Mouse (Mus musculus): Measurements from ENCODE around the gene Pdk2. TPM values are rescaled to one million over a fixed set of nuclear protein-coding genes. Genes with fewer than 3 reads are reported as not detected.

Pdk2 gene
- polyA plus RNA-seq, 1 experiment from 2014 or later, result 26.2 TPM

- no peak overlapping the region for H3K4me3 ChIP-seq
- no peak overlapping the region for H3K9ac ChIP-seq
- H3K36me3 ChIP-seq, result no peaks in the 10 kb centered on the region
- no peaks in the 10 kb centered on the region for H3K9me3 ChIP-seq
- peaks cover 49% of the 10 kb centered on the region for H3K4me1 ChIP-seq (replicated peaks)
- no peak overlapping the region for H3K27ac ChIP-seq (replicated peaks)
- WGBS, result 61% methylated on average over 6 of the region's 6 CpGs
- no peak for ATAC-seq (ENCODE audit: low read depth)
- no peaks in the 10 kb centered on the region for H3K27me3 ChIP-seq
- no peak overlapping the region for H3K4me2 ChIP-seq
These were observed 53.8 kb downstream of the Pdk2 start for GRCm38 (mm10) chr11:94987341-94987740.

DNA sequence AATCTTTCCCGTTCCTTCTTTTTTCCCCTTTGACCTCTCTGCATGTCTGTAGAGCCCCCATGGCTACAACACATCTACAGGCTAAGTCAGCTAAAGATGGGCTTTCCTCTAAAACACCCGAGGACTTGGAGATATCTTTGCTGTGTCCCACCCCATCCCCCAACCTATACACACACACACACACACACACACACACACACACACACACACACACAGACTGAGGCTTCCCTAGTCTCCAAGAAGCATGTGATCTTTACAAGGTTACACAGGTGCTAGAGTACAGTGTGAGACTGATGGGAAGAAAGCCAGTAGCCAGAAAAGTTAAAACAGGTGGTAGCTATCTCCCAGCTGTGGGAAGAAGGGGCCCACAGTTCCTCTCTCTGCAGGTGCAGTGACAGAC is 54.7 kb downstream of the Pdk2 start:
- no peak overlapping the region for H3K4me2 ChIP-seq
- H3K36me3 ChIP-seq, result no peaks in the 10 kb centered on the region
- H3K27me3 ChIP-seq, result no peaks in the 10 kb centered on the region
- no peak overlapping the region for H3K4me3 ChIP-seq
- H3K9ac ChIP-seq, result no peak overlapping the region
- H3K4me1 ChIP-seq (replicated peaks), result peaks cover 45% of the 10 kb centered on the region
- WGBS, result 65% methylated on average over 2 of the region's 2 CpGs
- ATAC-seq (ENCODE audit: low read depth), result no peak
- no peak overlapping the region for H3K27ac ChIP-seq (replicated peaks)
- no peaks in the 10 kb centered on the region for H3K9me3 ChIP-seq

DNA sequence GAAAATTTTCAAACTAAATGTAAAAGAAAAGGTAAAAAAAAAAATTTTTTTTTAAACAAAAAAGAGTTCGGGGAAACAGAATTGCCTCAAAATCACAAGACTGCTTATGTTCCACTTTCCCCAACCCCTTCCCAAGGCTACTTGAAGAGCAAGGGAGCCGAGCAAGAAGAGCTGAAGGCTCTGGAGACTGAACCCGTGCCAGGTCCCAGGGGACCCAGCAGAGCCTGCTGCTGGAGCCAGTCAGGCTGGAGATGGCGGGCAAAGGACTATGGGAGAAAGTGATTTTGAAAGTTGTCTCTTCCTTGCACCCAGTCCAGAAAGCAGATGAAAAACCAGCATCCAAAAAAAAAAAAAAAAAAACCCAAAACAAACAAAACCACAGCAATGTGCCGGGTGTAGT is 55.3 kb downstream of the Pdk2 start:
- Histone ChIP-seq H3K36me3 (no peaks in the 10 kb centered on the region), H3K4me2 (no peak overlapping the region), H3K9ac (no peak overlapping the region), H3K27ac (replicated peaks) (no peak overlapping the region), H3K27me3 (no peaks in the 10 kb centered on the region), H3K4me3 (no peak overlapping the region), H3K4me1 (replicated peaks) (peaks cover 45% of the 10 kb centered on the region), H3K9me3 (no peaks in the 10 kb centered on the region)
- no peak for ATAC-seq (ENCODE audit: low read depth)
- WGBS, result 70% methylated on average over 5 of the region's 5 CpGs

GRCm38 (mm10) chr11:94985140-94985539 is 56.0 kb downstream of the Pdk2 start:
- H3K4me1 ChIP-seq (replicated peaks), result peaks cover 39% of the 10 kb centered on the region
- no peak overlapping the region for H3K27ac ChIP-seq (replicated peaks)
- no peaks in the 10 kb centered on the region for H3K27me3 ChIP-seq
- no peak overlapping the region for H3K4me2 ChIP-seq
- no peak for ATAC-seq (ENCODE audit: low read depth)
- no peaks in the 10 kb centered on the region for H3K36me3 ChIP-seq
- 58% methylated on average over 1 of the region's 1 CpGs for WGBS
- H3K9me3 ChIP-seq, result no peaks in the 10 kb centered on the region
- H3K9ac ChIP-seq, result no peak overlapping the region
- no peak overlapping the region for H3K4me3 ChIP-seq

GRCm38 (mm10) chr11:94979462-94980179 is 61.5 kb downstream of the Pdk2 start:
- Histone ChIP-seq H3K4me3 (peak overlapping the region; percentile 20), H3K9ac (peak overlapping the region; percentile 43; the same call in 1 of the 2 replicates), H3K36me3 (no peaks in the 10 kb centered on the region), H3K9me3 (no peaks in the 10 kb centered on the region), H3K4me2 (peak overlapping the region; percentile 48), H3K4me1 (replicated peaks) (peaks cover 22% of the 10 kb centered on the region), H3K27me3 (no peaks in the 10 kb centered on the region), H3K27ac (replicated peaks) (peak overlapping the region; percentile 93)
- peak; percentile 33; the same call in 1 of the 2 replicates for ATAC-seq (ENCODE audit: low read depth)
- WGBS, result 79% methylated on average over 11 of the region's 11 CpGs

DNA sequence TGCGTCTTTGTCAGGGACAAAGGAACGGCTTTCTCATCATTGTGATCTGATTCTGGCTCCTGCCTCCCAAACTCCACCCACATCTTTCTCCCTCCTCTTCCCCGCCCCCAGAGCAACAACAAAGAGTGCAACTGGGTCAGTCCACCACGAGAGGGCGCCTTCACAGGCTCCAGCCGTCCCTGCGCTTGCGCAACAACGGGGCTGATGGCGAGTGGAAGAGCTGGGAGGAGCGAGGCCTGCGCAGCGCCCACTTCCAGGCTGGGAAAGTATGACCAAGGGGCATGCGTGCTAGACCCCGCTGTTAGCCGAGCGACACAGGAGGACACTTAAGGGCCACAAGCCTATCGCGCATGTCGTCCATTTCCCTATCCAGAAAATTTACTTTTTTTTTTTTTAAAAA is 62.2 kb downstream of the Pdk2 start:
- Histone ChIP-seq H3K4me3 (peak overlapping the region; percentile 20), H3K4me1 (replicated peaks) (peaks cover 22% of the 10 kb centered on the region), H3K27ac (replicated peaks) (peak overlapping the region; percentile 93), H3K9ac (peak overlapping the region; percentile 67), H3K27me3 (no peaks in the 10 kb centered on the region), H3K4me2 (peak overlapping the region; percentile 48), H3K36me3 (no peaks in the 10 kb centered on the region), H3K9me3 (no peaks in the 10 kb centered on the region)
- peak; percentile 95 for ATAC-seq (ENCODE audit: low read depth)
- under 1% methylated on average over 20 of the region's 20 CpGs for WGBS

DNA sequence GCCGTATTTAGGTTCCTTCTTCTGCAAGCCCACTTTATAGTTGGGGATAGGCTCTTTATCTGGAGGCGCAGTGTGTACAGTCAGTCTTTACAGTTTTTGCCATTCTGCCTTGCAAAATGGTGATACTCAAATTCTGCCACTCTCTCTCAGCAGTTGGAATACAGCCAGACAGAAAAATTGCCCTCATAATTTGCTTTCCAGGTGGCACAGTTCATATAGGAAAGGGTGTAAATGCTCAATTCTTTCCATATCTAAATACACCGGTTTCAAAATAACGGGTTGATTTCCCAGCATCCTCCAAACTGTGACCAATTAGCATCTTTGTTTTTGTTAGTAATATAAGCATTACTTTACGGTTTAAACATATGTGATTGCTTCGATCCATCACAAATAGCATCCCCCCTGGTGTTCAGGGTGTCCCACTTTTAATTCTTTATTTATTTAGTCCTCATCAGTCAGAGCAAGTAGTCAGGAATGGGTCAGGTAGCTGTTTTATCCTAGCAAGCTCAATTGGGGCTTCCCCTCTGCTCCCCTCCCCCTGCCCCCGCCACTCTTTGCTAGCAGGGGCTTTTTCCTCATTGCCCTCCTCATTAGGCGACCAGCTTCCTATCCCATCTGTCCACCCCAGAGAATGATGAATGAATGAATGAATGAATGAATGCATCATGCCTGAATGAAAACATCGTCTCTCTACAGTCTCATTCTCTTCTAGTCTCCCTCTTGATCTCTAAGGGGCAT is 62.8 kb downstream of the Pdk2 start:
- Histone ChIP-seq H3K4me1 (replicated peaks) (peaks cover 22% of the 10 kb centered on the region), H3K27ac (replicated peaks) (peak overlapping the region; percentile 93), H3K27me3 (no peaks in the 10 kb centered on the region), H3K4me3 (peak overlapping the region; percentile 20), H3K36me3 (no peaks in the 10 kb centered on the region), H3K9me3 (no peaks in the 10 kb centered on the region), H3K9ac (peak overlapping the region; percentile 67), H3K4me2 (peak overlapping the region; percentile 48)
- WGBS, result 33% methylated on average over 9 of the region's 9 CpGs
- peak; percentile 69 for ATAC-seq (ENCODE audit: low read depth)

Other genes starting within 250 kb of the Pdk2 start
- gene Col1a1, start 105.1 kb downstream of the Pdk2 start, polyA plus RNA-seq (2015; fragmentation: Nextera tagmentation; extraction: Ambion mirVana), result 187 and 207 TPM in 2 replicates
- gene Hils1, start 73.8 kb downstream of the Pdk2 start, polyA plus RNA-seq (2015; fragmentation: Nextera tagmentation; extraction: Ambion mirVana), result not detected in 2 replicates
- gene Sgca, start 65.0 kb downstream of the Pdk2 start, polyA plus RNA-seq (2015; fragmentation: Nextera tagmentation; extraction: Ambion mirVana), result 1.8 TPM in 1 of 2 replicates, not detected in the other
- gene Ppp1r9b, start 50.3 kb downstream of the Pdk2 start, polyA plus RNA-seq (2015; fragmentation: Nextera tagmentation; extraction: Ambion mirVana), result 18.0 and 19.3 TPM in 2 replicates
- 133 and 151 TPM in 2 replicates for gene Samd14, start 31.5 kb downstream of the Pdk2 start, polyA plus RNA-seq (2015; fragmentation: Nextera tagmentation; extraction: Ambion mirVana)
- gene Itga3, start 35.4 kb upstream of the Pdk2 start, polyA plus RNA-seq (2015; fragmentation: Nextera tagmentation; extraction: Ambion mirVana), result 12.0 and 12.1 TPM in 2 replicates
- gene Dlx3, start 78.8 kb upstream of the Pdk2 start, polyA plus RNA-seq (2015; fragmentation: Nextera tagmentation; extraction: Ambion mirVana), result 0.28 and 0.40 TPM in 2 replicates
- not detected in 2 replicates for gene Dlx4, start 104.9 kb upstream of the Pdk2 start, polyA plus RNA-seq (2015; fragmentation: Nextera tagmentation; extraction: Ambion mirVana)
- 0.15 TPM in 1 of 2 replicates, not detected in the other for gene Tac4, start 220.2 kb upstream of the Pdk2 start, polyA plus RNA-seq (2015; fragmentation: Nextera tagmentation; extraction: Ambion mirVana)